Mouse (Mus musculus) intestine, embryonic 14.5 days (tissue): ENCODE measurements around the gene Tubg1. TPM values are rescaled to one million over a fixed set of nuclear protein-coding genes. Genes with fewer than 3 reads are reported as not detected.

Experiments used
- ATAC-seq: fragments of 200-750 bp; cut with Nextera tagmentation; replicated peaks from 2 replicates; pipeline ENCODE4 v1.8.0; 2017; ENCODE audit warnings: low read depth, moderate number of reproducible peaks, moderate TSS enrichment, moderate library complexity; ENCODE audit not compliant: low FRiP score, low TSS enrichment
- DNase-seq: peaks from one replicate; pipeline ENCODE4 v3.0.0-alpha.2; 2018; ENCODE audit warnings: low spot score
- H3K27ac ChIP-seq: fragments of 300-500 bp; sonication (generic); 2 replicates; pipeline ENCODE4 v1.5.1; 2014; ENCODE audit warnings: low read depth, mild to moderate bottlenecking, control low read depth
- H3K27me3 ChIP-seq: fragments of 300-500 bp; sonication (generic); replicated peaks from 2 replicates; pipeline ENCODE4 v1.6.1; 2014; ENCODE audit warnings: low read length, control low read depth; ENCODE audit not compliant: control insufficient read depth, insufficient read depth
- H3K36me3 ChIP-seq: fragments of 300-500 bp; sonication (generic); 2 replicates; pipeline ENCODE4 v1.6.1; 2014; ENCODE audit warnings: low read length, control low read depth; ENCODE audit not compliant: control insufficient read depth, insufficient read depth
- H3K4me1 ChIP-seq: fragments of 300-500 bp; sonication (generic); replicated peaks from 2 replicates; pipeline ENCODE4 v1.6.1; 2014; ENCODE audit warnings: low read length, control low read depth, mixed read lengths; ENCODE audit not compliant: control insufficient read depth, insufficient read depth
- H3K4me2 ChIP-seq: fragments of 300-500 bp; sonication (generic); 2 replicates; pipeline ENCODE4 v1.6.1; 2014; ENCODE audit warnings: low read length
- H3K4me3 ChIP-seq: fragments of 300-500 bp; sonication (generic); 2 replicates; pipeline ENCODE4 v1.5.1; 2014; ENCODE audit warnings: low read depth, low read length, control low read depth, mixed read lengths
- H3K9ac ChIP-seq: fragments of 300-500 bp; sonication (generic); 2 replicates; pipeline ENCODE4 v1.6.1; 2014; ENCODE audit warnings: mild to moderate bottlenecking, low read length
- H3K9me3 ChIP-seq: fragments of 300-500 bp; sonication (generic); 2 replicates; pipeline ENCODE4 v1.6.1; 2016; ENCODE audit warnings: low read length, control low read depth; ENCODE audit not compliant: control insufficient read depth
- WGBS: fragments of 180-500 bp; shearing (Covaris S2); extraction: QIAGEN DNeasy Blood & Tissue Kit; methylation state at CpG from one replicate; pipeline ENCODE4 v1.1.7; 2014; 5-methylcytosine and 5-hydroxymethylcytosine counted together
- polyA plus RNA-seq: library from polyadenylated mRNA; unstranded; fragments of >200 nt; fragmentation: Nextera tagmentation; extraction: Ambion mirVana; gene quantifications from 2 replicates; pipeline ENCODE4 v1.2.1, GENCODE M21; 2014

Tubg1 gene
- polyA plus RNA-seq, 1 experiment from 2014 or later: 73.8 TPM

- Histone ChIP-seq H3K27ac (no peak overlapping the region), H3K36me3 (peaks cover 23% of the 10 kb centered on the region), H3K4me2 (no peak overlapping the region), H3K4me3 (no peak overlapping the region), H3K9me3 (0 out of 2 replicates have a peak, but pooled peaks cover 4% of the 10 kb centered on the region), H3K4me1 (peaks cover 4% of the 10 kb centered on the region; the same call in 1 of the 2 replicates), H3K27me3 (no peaks in the 10 kb centered on the region), H3K9ac (no peak overlapping the region)
- WGBS: 84% methylated on average over 11 of the region's 11 CpGs
- DNase-seq (no peak), ATAC-seq (no peak)
Observed at GRCm38 (mm10) chr11:101128996-101129577, 9.3 kb downstream of the Tubg1 start.

- Histone ChIP-seq H3K27ac (no peak overlapping the region), H3K4me1 (peaks cover 4% of the 10 kb centered on the region; the same call in 1 of the 2 replicates), H3K4me3 (no peak overlapping the region), H3K36me3 (peaks cover 18% of the 10 kb centered on the region), H3K9ac (no peak overlapping the region), H3K27me3 (no peaks in the 10 kb centered on the region), H3K9me3 (0 out of 2 replicates have a peak, but pooled peaks cover 4% of the 10 kb centered on the region), H3K4me2 (no peak overlapping the region)
- 41% methylated on average over 18 of the region's 18 CpGs for WGBS
- DNase-seq (no peak), ATAC-seq (no peak)
Observed at GRCm38 (mm10) chr11:101130056-101130756, 10.5 kb downstream of the Tubg1 start.

GRCm38 (mm10) chr11:101131187-101131586 lies 11.4 kb downstream of the Tubg1 start:
- Histone ChIP-seq H3K4me3 (no peak overlapping the region), H3K27ac (no peak overlapping the region), H3K27me3 (no peaks in the 10 kb centered on the region), H3K36me3 (peaks cover 8% of the 10 kb centered on the region), H3K4me2 (no peak overlapping the region), H3K9me3 (0 out of 2 replicates have a peak, but pooled peaks cover 4% of the 10 kb centered on the region), H3K4me1 (peaks cover 4% of the 10 kb centered on the region; the same call in 1 of the 2 replicates), H3K9ac (no peak overlapping the region)
- DNase-seq (no peak), ATAC-seq (no peak)
- 69% methylated on average over 2 of the region's 2 CpGs for WGBS

DNA sequence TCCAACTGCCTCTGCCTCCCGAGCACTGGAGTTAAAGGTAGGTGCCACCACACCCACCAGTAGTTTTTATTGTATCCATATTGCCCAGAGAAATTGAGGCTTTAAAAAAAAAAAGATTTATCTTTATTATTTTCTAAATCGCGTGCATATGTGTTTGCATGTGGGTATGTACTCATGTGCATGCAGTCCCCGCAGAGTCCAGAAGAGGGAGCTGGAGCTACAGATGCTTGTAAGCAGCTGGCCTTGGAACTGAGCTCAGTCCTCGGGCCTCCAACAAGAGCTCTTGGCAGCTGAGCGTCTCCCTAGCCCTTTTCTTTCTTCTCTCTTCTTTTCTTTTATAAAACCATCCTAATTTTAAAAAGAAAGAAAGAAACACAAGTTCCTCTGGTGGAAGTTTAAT lies 12.0 kb downstream of the Tubg1 start:
- Histone ChIP-seq H3K4me1 (peaks cover 4% of the 10 kb centered on the region; the same call in 1 of the 2 replicates), H3K9ac (no peak overlapping the region), H3K27ac (no peak overlapping the region), H3K27me3 (no peaks in the 10 kb centered on the region), H3K4me3 (no peak overlapping the region), H3K36me3 (peaks cover 3% of the 10 kb centered on the region), H3K9me3 (0 out of 2 replicates have a peak, but pooled peaks cover 4% of the 10 kb centered on the region), H3K4me2 (no peak overlapping the region)
- WGBS: 89% methylated on average over 6 of the region's 6 CpGs
- no peak for DNase-seq
- ATAC-seq: no peak

DNA sequence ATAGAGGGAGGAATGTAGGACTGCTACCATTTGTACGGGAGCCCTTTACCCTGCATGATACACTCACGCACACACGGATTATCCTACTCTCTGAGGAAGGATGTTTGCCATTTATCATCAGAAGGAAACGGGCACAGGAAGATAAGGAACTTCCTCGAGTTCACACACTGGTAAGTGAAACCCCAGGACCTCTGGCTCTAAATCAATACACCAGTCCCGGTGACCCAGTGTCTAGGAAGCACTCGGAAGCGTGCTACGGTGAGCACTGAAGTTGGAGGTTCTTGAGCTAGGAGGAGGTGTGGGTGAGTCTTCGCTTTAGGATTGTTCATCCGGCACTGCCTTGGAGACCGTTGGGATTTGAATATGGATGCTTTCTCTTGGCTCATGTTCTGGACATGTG lies 13.3 kb downstream of the Tubg1 start:
- 67% methylated on average over 12 of the region's 12 CpGs for WGBS
- H3K27me3 ChIP-seq: no peaks in the 10 kb centered on the region
- H3K4me3 ChIP-seq: no peak overlapping the region
- peaks cover 4% of the 10 kb centered on the region; the same call in 1 of the 2 replicates for H3K4me1 ChIP-seq
- no peak overlapping the region for H3K9ac ChIP-seq
- H3K27ac ChIP-seq: no peak overlapping the region
- no peaks in the 10 kb centered on the region for H3K36me3 ChIP-seq
- H3K4me2 ChIP-seq: no peak overlapping the region
- no peak for ATAC-seq
- 0 out of 2 replicates have a peak, but pooled peaks cover 4% of the 10 kb centered on the region for H3K9me3 ChIP-seq
- no peak for DNase-seq

DNA sequence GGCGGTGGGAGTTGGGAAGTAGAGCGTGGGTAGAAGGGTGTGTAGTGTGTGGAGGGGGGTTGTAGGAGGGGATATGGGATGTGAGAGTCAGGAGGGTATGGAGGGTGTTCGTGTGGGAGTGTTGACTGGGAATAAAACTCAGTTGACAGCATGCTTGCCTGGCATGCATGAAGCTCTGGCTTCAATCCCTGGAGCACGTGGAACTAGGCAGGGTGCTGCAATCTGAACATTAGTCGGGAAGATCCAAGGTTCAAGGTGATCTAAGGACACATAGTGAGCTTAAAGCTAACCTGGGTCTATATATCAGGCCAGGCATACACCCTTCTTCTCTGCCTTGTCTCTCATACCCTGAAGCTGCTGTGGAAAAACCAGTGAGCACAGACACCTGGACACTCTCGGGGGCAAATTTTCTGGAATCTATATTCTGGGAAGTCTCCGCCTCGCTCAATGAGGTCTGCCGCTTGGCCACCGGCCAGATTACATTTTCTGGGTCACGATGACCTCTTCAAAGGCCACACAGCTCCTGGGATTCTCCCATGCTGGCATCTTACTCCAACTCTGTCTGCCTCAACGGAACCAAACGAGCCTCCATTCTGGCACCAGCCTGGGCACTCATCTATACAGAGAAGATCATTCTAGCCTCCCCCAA lies 14.6 kb downstream of the Tubg1 start:
- 76% methylated on average over 13 of the region's 13 CpGs for WGBS
- Histone ChIP-seq H3K9me3 (0 out of 2 replicates have a peak, but pooled peaks cover 4% of the 10 kb centered on the region), H3K27me3 (no peaks in the 10 kb centered on the region), H3K4me2 (no peak overlapping the region), H3K9ac (no peak overlapping the region), H3K4me1 (peaks cover 10% of the 10 kb centered on the region; the same call in 1 of the 2 replicates), H3K4me3 (no peak overlapping the region), H3K27ac (no peak overlapping the region), H3K36me3 (no peaks in the 10 kb centered on the region)
- DNase-seq (no peak), ATAC-seq (no peak)

DNA sequence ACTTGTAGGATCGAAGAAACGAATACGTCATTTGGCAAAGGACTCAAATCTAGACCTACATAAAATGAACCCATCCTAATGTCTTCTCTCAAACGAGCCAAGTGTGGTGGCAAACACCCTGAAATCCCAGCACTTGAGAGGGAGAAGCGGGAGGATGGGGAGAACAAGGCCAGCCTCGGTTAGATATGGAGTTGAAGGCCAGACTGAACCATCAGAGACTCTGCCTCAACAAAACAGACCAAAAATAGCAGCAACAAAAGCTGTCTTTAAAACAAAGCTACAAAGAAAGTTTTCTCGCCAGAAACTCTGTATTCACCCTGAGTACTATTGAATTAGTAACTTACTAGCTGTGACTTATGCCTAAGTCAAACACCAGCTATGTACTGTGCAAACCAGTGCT lies 17.3 kb downstream of the Tubg1 start:
- Histone ChIP-seq H3K27me3 (0 out of 2 replicates have a peak, but pooled peaks cover 7% of the 10 kb centered on the region), H3K4me1 (peaks cover 10% of the 10 kb centered on the region; the same call in 1 of the 2 replicates), H3K9ac (no peak overlapping the region), H3K9me3 (no peaks in the 10 kb centered on the region), H3K36me3 (no peaks in the 10 kb centered on the region), H3K4me2 (no peak overlapping the region), H3K27ac (no peak overlapping the region), H3K4me3 (no peak overlapping the region)
- DNase-seq: no peak
- 76% methylated on average over 7 of the region's 7 CpGs for WGBS
- no peak for ATAC-seq

GRCm38 (mm10) chr11:101138536-101139181 lies 18.9 kb downstream of the Tubg1 start:
- no peak overlapping the region for H3K4me3 ChIP-seq
- H3K4me2 ChIP-seq: peak overlapping the region; percentile 41
- no peaks in the 10 kb centered on the region for H3K36me3 ChIP-seq
- no peaks in the 10 kb centered on the region for H3K9me3 ChIP-seq
- H3K9ac ChIP-seq: no peak overlapping the region
- H3K27ac ChIP-seq: 0 out of 2 replicates have a peak overlapping the region, but pooled peaks have one; percentile 35
- WGBS: 17% methylated on average over 15 of the region's 15 CpGs
- H3K4me1 ChIP-seq: peaks cover 10% of the 10 kb centered on the region; the same call in 1 of the 2 replicates
- DNase-seq (peak; percentile 74), ATAC-seq (peak; percentile 34; the same call in 1 of the 2 replicates)
- H3K27me3 ChIP-seq: 0 out of 2 replicates have a peak, but pooled peaks cover 7% of the 10 kb centered on the region
